Mouse (Mus musculus): ENCODE measurements around the gene Gm960. TPM values are rescaled to one million over a fixed set of nuclear protein-coding genes. Genes with fewer than 3 reads are reported as not detected.

Gm960 gene
- polyA plus RNA-seq, 1 experiment from 2014 or later = 1.4 TPM

- no peaks in the 10 kb centered on the region for H3K36me3 ChIP-seq (ENCODE audit: insufficient read depth, low read length)
- no peaks in the 10 kb centered on the region for H3K9me3 ChIP-seq (ENCODE audit: low read length)
- H3K27me3 ChIP-seq (replicated peaks; ENCODE audit: insufficient read depth, low read length) = no peaks in the 10 kb centered on the region
- H3K27ac ChIP-seq (ENCODE audit: low read length) = no peak overlapping the region
- H3K4me2 ChIP-seq (replicated peaks; ENCODE audit: low read depth, low read length) = no peak overlapping the region
- H3K9ac ChIP-seq (replicated peaks; ENCODE audit: low read depth) = no peak overlapping the region
- DNase-seq (ENCODE audit: low spot score) = no peak
- ATAC-seq = no peak
- TF ChIP-seq EP300 (IDR thresholded peaks at IDR 0.05) (no peak), CTCF (IDR thresholded peaks at IDR 0.05) (no peak)
- no peaks in the 10 kb centered on the region for H3K4me1 ChIP-seq (ENCODE audit: insufficient read depth, low read depth, low read length)
- 76% methylated on average over 4 of the region's 4 CpGs for WGBS
- H3K4me3 ChIP-seq (ENCODE audit: low read depth, low read length) = no peak overlapping the region
Measured at GRCm38 (mm10) chr19:4608511-4608910, 90.0 kb downstream of the Gm960 start.

GRCm38 (mm10) chr19:4607406-4607805 lies 91.1 kb downstream of the Gm960 start:
- no peaks in the 10 kb centered on the region for H3K9me3 ChIP-seq (ENCODE audit: low read length)
- H3K9ac ChIP-seq (replicated peaks; ENCODE audit: low read depth) = no peak overlapping the region
- ATAC-seq (no peak), DNase-seq (ENCODE audit: low spot score) (no peak)
- whole genome bisulfite sequencing = 93% methylated on average over 12 of the region's 12 CpGs
- H3K4me1 ChIP-seq (ENCODE audit: insufficient read depth, low read depth, low read length) = no peaks in the 10 kb centered on the region
- H3K36me3 ChIP-seq (ENCODE audit: insufficient read depth, low read length) = no peaks in the 10 kb centered on the region
- H3K27ac ChIP-seq (ENCODE audit: low read length) = no peak overlapping the region
- no peak overlapping the region for H3K4me2 ChIP-seq (replicated peaks; ENCODE audit: low read depth, low read length)
- no peak overlapping the region for H3K4me3 ChIP-seq (ENCODE audit: low read depth, low read length)
- no peak for TF ChIP-seq EP300 (IDR thresholded peaks at IDR 0.05)
- TF ChIP-seq CTCF (IDR thresholded peaks at IDR 0.05) = no peak
- H3K27me3 ChIP-seq (replicated peaks; ENCODE audit: insufficient read depth, low read length) = no peaks in the 10 kb centered on the region

- H3K27ac ChIP-seq (ENCODE audit: low read length) = no peak overlapping the region
- no peak overlapping the region for H3K9ac ChIP-seq (replicated peaks; ENCODE audit: low read depth)
- no peaks in the 10 kb centered on the region for H3K4me1 ChIP-seq (ENCODE audit: insufficient read depth, low read depth, low read length)
- no peaks in the 10 kb centered on the region for H3K36me3 ChIP-seq (ENCODE audit: insufficient read depth, low read length)
- no peak overlapping the region for H3K4me2 ChIP-seq (replicated peaks; ENCODE audit: low read depth, low read length)
- TF ChIP-seq CTCF (IDR thresholded peaks at IDR 0.05) (no peak), EP300 (IDR thresholded peaks at IDR 0.05) (no peak)
- 72% methylated on average over 4 of the region's 4 CpGs for WGBS
- ATAC-seq = no peak
- DNase-seq (ENCODE audit: low spot score) = no peak
- no peaks in the 10 kb centered on the region for H3K27me3 ChIP-seq (replicated peaks; ENCODE audit: insufficient read depth, low read length)
- H3K4me3 ChIP-seq (ENCODE audit: low read depth, low read length) = no peak overlapping the region
- no peaks in the 10 kb centered on the region for H3K9me3 ChIP-seq (ENCODE audit: low read length)
Measured at GRCm38 (mm10) chr19:4605654-4606053, 92.8 kb downstream of the Gm960 start.

- TF ChIP-seq EP300 (IDR thresholded peaks at IDR 0.05) (no peak), CTCF (IDR thresholded peaks at IDR 0.05) (peak; percentile 81)
- no peak overlapping the region for H3K9ac ChIP-seq (replicated peaks; ENCODE audit: low read depth)
Measured at GRCm38 (mm10) chr19:4603801-4604723, 94.4 kb downstream of the Gm960 start.

GRCm38 (mm10) chr19:4602459-4602858 lies 96.0 kb downstream of the Gm960 start:
- H3K4me2 ChIP-seq (replicated peaks; ENCODE audit: low read depth, low read length) = no peak overlapping the region
- H3K9ac ChIP-seq (replicated peaks; ENCODE audit: low read depth) = no peak overlapping the region
- TF ChIP-seq CTCF (IDR thresholded peaks at IDR 0.05) (no peak), EP300 (IDR thresholded peaks at IDR 0.05) (no peak)
- H3K4me3 ChIP-seq (ENCODE audit: low read depth, low read length) = no peak overlapping the region
- DNase-seq (ENCODE audit: low spot score) (no peak), ATAC-seq (no peak)
- H3K4me1 ChIP-seq (ENCODE audit: insufficient read depth, low read depth, low read length) = no peaks in the 10 kb centered on the region
- H3K9me3 ChIP-seq (ENCODE audit: low read length) = no peaks in the 10 kb centered on the region
- no peak overlapping the region for H3K27ac ChIP-seq (ENCODE audit: low read length)
- no peaks in the 10 kb centered on the region for H3K36me3 ChIP-seq (ENCODE audit: insufficient read depth, low read length)
- no peaks in the 10 kb centered on the region for H3K27me3 ChIP-seq (replicated peaks; ENCODE audit: insufficient read depth, low read length)
- WGBS = 88% methylated on average over 20 of the region's 20 CpGs

More at GRCm38 (mm10) chr19:4603801-4604723, 94.4 kb downstream of the Gm960 start:
- Histone ChIP-seq H3K9me3 (ENCODE audit: low read length) (no peaks in the 10 kb centered on the region), H3K4me3 (ENCODE audit: low read depth, low read length) (no peak overlapping the region), H3K27ac (ENCODE audit: low read length) (no peak overlapping the region), H3K4me2 (replicated peaks; ENCODE audit: low read depth, low read length) (no peak overlapping the region), H3K27me3 (replicated peaks; ENCODE audit: insufficient read depth, low read length) (no peaks in the 10 kb centered on the region), H3K36me3 (ENCODE audit: insufficient read depth, low read length) (no peaks in the 10 kb centered on the region), H3K4me1 (ENCODE audit: insufficient read depth, low read depth, low read length) (no peaks in the 10 kb centered on the region)
- peak; percentile 91 for ATAC-seq
- 32% methylated on average over 24 of the region's 24 CpGs for WGBS
- peak; percentile 83 for DNase-seq (ENCODE audit: low spot score)

- H3K9ac ChIP-seq (replicated peaks; ENCODE audit: low read depth) = no peak overlapping the region
- H3K27me3 ChIP-seq (replicated peaks; ENCODE audit: insufficient read depth, low read length) = no peaks in the 10 kb centered on the region
- no peaks in the 10 kb centered on the region for H3K36me3 ChIP-seq (ENCODE audit: insufficient read depth, low read length)
- ATAC-seq (no peak), DNase-seq (ENCODE audit: low spot score) (no peak)
- no peak overlapping the region for H3K4me3 ChIP-seq (ENCODE audit: low read depth, low read length)
- no peaks in the 10 kb centered on the region for H3K9me3 ChIP-seq (ENCODE audit: low read length)
- no peak for TF ChIP-seq CTCF (IDR thresholded peaks at IDR 0.05)
- TF ChIP-seq EP300 (IDR thresholded peaks at IDR 0.05) = no peak
- H3K27ac ChIP-seq (ENCODE audit: low read length) = no peak overlapping the region
- H3K4me2 ChIP-seq (replicated peaks; ENCODE audit: low read depth, low read length) = no peak overlapping the region
- WGBS = 43% methylated on average over 2 of the region's 2 CpGs
- H3K4me1 ChIP-seq (ENCODE audit: insufficient read depth, low read depth, low read length) = no peaks in the 10 kb centered on the region
Measured at GRCm38 (mm10) chr19:4596071-4596470, 102.4 kb downstream of the Gm960 start.

Data from lung, postnatal 0 days (tissue).